Mouse (Mus musculus): ENCODE measurements around the gene Acmsd.

Gene Acmsd

DNA sequence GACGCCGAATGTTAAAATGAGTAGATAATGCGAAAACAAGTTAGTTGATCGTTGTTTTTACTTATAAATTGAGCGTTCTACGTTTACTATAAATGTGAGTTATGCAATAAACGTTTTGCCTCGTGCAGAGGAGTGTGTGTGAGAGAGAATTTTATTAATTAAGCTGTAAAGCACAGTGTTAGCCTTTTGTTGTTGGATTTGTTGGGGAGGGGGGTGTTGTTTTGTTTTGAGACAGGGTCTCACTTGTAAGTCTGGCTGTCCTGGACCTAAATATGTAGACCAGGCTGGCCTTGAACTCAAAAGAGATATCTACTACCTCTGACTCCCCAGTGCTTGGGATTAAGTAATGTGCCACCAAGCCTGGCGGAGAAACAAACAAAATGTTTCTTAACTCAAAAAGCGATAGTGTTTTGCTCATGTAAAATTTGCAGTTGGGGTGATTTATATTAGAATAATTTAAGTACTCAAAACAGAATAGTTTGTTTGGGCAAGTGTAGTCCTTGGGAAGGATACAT is 46.0 kb downstream of the Acmsd start:
- DNase-seq (ENCODE audit: inconsistent ontology term), result no peak

DNA sequence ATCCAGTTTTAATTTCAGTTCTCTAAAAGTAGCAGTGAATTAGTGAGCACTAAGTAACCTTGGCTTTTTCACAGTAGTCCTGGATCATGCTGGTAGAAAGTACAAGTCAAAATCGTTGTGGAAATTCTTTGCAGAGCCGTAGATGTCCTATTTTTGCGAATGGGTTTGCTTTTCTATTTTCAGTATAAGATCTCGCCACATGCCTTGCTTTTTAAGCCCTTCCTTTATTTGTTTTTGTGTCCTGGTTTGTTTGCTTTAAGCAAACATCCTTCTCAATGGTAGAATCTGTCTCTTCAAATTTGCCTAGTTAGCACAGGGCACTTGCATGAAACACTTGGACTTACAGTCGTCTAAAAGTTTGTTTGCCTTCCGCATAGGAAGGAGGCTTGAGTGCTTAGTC is 47.0 kb downstream of the Acmsd start:
- DNase-seq (ENCODE audit: inconsistent ontology term), result no peak

DNA sequence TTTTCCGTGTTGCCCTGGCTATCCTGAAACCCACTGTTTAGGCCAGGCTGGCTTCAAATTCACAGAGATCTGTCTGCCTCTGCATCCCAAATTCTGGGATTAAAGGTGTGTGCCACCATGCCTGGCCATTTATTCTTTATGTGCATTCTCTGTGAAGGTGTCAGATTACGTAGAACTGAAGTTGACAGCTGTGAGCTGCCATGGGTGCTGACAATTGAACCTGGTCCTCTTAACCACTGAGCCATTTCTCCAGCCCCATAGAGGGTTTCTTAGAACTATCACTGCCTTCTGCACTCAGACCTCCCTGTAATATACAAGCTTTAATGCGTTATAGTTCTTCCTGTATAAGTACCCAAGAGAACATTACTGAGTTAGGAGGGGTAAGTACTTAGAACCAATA is 49.4 kb downstream of the Acmsd start:
- no peak for DNase-seq (ENCODE audit: inconsistent ontology term)

DNA sequence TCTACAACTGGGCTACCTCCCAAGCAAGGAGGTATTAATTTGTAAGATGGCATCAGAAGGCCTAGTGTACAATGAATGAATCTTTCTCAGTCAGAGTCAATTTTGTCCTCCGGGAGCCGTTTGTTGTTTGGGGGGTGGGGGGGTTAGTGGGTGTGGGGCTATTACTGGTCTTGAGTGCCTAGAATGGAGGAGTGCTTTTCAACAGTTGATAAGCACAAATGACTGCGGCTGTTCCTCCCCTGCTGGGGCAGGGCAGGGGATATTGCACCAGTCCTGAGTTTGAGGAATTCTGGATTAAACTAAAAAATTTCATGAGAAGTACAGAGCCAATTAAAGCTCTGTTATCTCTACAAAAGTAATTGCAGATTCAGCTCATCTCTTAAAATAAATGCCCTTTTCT is 50.9 kb downstream of the Acmsd start:
- peak; percentile 7 for DNase-seq (ENCODE audit: inconsistent ontology term)

DNA sequence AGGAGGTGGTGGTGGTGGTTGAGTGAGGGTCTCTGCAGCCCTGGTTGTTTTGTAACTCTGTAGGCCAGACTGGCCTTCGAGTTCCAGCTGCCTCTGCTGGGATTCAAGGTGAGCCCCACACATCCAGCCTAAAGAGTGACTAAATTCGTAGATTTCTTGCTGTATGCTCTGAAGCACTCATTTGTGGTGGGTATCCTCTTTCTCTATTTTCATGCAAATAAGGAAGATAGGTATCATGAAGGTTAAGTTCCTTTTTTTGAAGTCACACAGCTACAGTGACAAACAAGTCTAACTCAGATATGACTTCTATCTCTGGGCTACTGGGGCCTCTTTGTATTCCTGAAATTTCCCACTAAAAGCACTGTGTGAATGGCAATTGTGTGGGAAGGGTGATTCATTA is 51.6 kb downstream of the Acmsd start:
- no peak for DNase-seq (ENCODE audit: inconsistent ontology term)

DNA sequence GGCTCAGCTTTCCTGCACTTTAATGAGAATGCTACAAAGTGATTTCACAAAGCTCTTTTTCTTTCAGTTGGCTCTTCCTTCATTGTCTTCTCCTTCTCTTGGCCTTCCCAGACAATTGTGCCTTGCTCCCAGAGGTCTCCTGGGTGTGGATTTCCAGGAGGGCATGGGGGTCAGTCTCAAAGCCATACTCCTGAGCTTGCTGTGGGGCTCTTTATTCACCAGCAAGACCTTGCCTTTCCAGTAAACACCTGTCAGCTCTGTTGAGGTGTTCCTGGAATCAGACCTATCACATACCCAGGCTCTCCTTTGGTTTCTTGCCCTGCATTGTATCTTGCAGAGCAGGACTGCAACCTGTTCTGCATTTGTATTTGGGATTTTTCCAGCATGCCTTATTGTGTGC is 54.6 kb downstream of the Acmsd start:
- DNase-seq (ENCODE audit: inconsistent ontology term), result no peak

DNA sequence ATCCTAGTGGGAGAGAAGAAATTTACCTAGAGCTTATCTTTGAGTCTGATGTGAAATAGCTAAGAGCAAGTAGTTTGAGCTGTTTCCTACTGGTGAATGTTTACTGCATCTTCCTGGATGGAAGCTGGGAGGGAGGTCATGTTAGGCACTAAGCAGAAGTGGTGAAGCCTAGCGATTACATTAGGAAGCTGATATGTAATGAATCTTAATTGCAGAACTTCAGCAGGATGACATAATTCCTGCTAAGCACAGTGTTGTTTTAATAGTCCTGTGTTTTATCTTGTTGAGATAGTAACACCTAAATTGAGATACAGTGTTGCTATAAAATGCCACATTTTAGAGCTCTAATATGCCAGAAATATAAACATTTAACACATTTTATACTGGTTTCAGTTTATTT is 56.7 kb downstream of the Acmsd start:
- DNase-seq (ENCODE audit: inconsistent ontology term), result no peak

DNA sequence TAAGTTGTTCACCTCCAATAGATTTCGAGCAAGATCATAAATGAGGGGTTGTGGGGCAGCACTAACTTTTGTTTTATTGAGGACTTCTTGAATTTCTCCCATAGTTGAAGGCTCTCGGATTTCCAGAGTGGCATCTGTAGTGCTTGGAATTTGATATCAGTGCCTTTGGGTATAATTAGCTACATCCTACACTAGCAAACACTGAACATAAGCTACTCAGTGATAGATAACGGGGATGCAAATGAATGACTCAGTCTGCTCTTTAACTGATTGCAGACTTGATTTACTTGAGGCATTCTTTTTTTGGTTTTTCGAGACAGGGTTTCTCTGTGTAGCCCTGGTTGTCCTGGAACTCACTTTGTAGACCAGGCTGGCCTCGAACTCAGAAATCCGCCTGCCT is 59.7 kb downstream of the Acmsd start:
- DNase-seq (ENCODE audit: inconsistent ontology term), result no peak

GRCm38 (mm10) chr1:127793459-127793858 is 64.2 kb downstream of the Acmsd start:
- no peak for DNase-seq (ENCODE audit: inconsistent ontology term)

DNA sequence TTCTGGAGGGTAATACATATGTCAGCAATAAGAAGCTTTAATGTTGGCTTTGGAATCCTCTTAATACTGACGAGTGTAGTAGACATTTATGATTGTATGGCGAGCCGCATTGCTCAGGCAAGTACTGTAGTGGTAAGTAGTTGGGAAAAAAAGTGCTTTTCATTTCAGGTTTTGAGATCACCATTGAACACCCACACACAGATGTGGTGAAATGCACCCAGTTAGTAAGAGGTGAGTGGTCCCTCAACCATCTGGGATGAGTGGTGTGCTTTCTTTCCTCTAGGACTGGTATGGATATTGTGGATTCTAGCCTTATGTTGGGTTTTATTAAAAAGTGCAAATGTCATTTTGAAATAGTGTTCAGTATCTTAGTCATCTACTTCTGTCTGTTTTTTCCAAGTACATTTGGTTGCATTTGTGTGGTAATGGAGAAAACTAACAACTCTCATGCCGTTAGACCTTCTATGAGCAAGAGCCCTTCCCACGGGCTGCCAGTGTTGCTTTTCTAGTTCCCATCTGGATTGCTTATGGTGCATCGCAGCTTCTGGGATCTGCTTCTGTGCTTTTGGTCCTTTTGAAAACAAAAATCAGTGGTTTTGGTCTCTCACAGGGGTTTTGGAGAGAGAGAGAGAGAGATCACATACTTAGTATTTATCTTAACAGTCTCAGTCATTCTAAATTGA is 66.0 kb downstream of the Acmsd start:
- DNase-seq (ENCODE audit: inconsistent ontology term), result no peak

- no peak for DNase-seq (ENCODE audit: inconsistent ontology term)
Observed at GRCm38 (mm10) chr1:127796341-127796740, 67.1 kb downstream of the Acmsd start.

GRCm38 (mm10) chr1:127796752-127797151 is 67.5 kb downstream of the Acmsd start:
- no peak for DNase-seq (ENCODE audit: inconsistent ontology term)

GRCm38 (mm10) chr1:127802916-127803315 is 73.7 kb downstream of the Acmsd start:
- peak; percentile 22 for DNase-seq (ENCODE audit: inconsistent ontology term)

- DNase-seq (ENCODE audit: inconsistent ontology term), result no peak
Observed at GRCm38 (mm10) chr1:127808671-127809070, 79.5 kb downstream of the Acmsd start.

DNA sequence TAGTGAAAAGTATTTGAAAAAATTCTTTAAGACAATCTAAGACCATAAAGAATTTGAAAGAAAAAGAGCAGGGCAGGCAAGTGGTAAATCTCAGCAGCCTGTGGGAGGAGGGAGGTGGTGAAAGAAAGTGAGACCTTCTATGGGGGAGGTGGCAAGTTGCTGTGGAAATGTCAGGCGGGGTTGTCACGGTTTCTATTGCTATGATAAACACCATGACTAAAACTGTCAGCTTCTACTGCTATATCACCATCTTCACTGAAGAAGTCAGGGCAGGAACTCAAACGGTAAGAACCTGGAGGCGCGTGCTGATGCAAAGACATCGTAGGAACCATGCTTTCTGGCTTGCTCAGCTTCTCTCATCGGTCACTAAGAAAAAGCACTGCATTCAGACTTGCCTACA is 83.7 kb downstream of the Acmsd start:
- no peak for DNase-seq (ENCODE audit: inconsistent ontology term)

- DNase-seq (ENCODE audit: inconsistent ontology term), result no peak
Observed at GRCm38 (mm10) chr1:127816381-127816780, 87.2 kb downstream of the Acmsd start.
